Mouse (Mus musculus): ENCODE measurements around the gene Hist1h2ae. TPM values are rescaled to one million over a fixed set of nuclear protein-coding genes. Genes with fewer than 3 reads are reported as not detected.

Gene Hist1h2ae
- total RNA-seq, 1 experiment = 587 TPM

DNA sequence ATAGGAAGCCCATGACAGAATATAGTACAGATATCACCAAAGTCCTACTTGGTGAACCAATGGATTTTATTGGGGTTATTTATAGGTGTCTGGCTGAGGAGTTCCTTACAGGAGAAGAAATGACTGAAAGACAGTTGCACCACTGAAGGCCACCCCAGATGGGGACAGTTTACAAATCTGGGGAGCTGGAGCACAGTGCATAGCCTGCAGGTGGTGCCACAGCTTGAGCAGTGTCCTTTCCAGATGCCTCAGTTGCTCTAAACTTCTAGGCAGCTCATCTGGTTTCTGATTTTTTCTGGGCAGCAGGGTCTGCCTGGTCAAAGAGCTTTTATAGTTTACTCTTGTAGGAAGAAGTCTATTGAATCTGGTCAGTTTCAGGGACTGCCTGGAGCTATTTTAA, 38.8 kb upstream of the Hist1h2ae start:
- H3K4me1 ChIP-seq (ENCODE audit: control insufficient read depth in 2 of 2, insufficient read depth in 2 of 2, low read length in 2 of 2, poor library complexity in 1 of 2) = no peaks in the 10 kb centered on the region
- no peaks in the 10 kb centered on the region for H3K9me3 ChIP-seq (ENCODE audit: control insufficient read depth, insufficient read depth, low read depth, low read length)
- no peak for TF ChIP-seq HCFC1 (IDR thresholded peaks at IDR 0.05; ENCODE audit: borderline replicate concordance, insufficient read depth, low read length)
- no peak for TF ChIP-seq ZNF384 (IDR thresholded peaks at IDR 0.05; ENCODE audit: low read depth, low read length)
- no peak for TF ChIP-seq MAFK (IDR thresholded peaks at IDR 0.05; ENCODE audit: insufficient read depth, low read depth, low read length)
- TF ChIP-seq ZC3H11A (IDR thresholded peaks at IDR 0.05; ENCODE audit: borderline replicate concordance, low read depth, low read length) = no peak
- no peak for TF ChIP-seq CHD2 (IDR thresholded peaks at IDR 0.05; ENCODE audit: low read depth, low read length)
- H3K4me3 ChIP-seq (ENCODE audit: insufficient read depth in 1 of 2, low read depth in 1 of 2, low read length in 2 of 2, poor library complexity in 1 of 2, severe bottlenecking in 1 of 2) = no peak overlapping the region
- no peak overlapping the region for H3K27ac ChIP-seq (ENCODE audit: insufficient read depth, low read depth, low read length, poor library complexity, severe bottlenecking)
- DNase-seq (ENCODE audit: low read depth, low spot score) = no peak
- H3K36me3 ChIP-seq (ENCODE audit: control insufficient read depth, insufficient read depth, low read length, poor library complexity, severe bottlenecking) = no peaks in the 10 kb centered on the region
- no peak overlapping the region for H3K9ac ChIP-seq (ENCODE audit: insufficient read depth, low read depth, low read length, poor library complexity, severe bottlenecking)
- in situ Hi-C loops (cut with MboI; ENCODE audit: low sequenced_read_pairs in 2 of 2, unreplicated experiment in 2 of 2) = loop anchor here in 1 of 2 experiments (10.0 kb wide), 1 partner anchor 195 kb away; no protein-coding TSS in a partner anchor

DNA sequence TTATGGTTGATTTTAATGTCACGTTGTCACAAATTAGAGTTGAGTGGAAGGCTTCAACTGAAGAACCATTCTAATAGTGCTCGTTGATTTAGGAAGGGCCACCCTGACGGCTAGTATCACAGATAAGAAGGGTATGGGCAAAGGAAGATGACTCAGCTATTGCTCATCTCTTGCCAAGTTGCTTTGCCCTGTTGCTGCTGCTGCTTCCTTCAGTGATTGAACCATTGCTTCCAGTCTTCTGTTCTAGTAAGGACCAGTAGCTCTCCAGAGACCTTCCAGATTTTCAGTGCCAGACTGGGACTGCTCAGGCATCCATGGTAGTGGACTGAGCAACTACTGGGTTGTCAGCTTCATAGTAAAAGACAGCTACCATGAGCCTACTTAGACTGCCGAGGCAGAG, 38.2 kb upstream of the Hist1h2ae start:
- in situ Hi-C loops (cut with MboI; ENCODE audit: low sequenced_read_pairs in 2 of 2, unreplicated experiment in 2 of 2) = loop anchor here in 1 of 2 experiments (10.0 kb wide), 1 partner anchor 194 kb away; no protein-coding TSS in a partner anchor
- Histone ChIP-seq H3K9me3 (ENCODE audit: control insufficient read depth, insufficient read depth, low read depth, low read length) (no peaks in the 10 kb centered on the region), H3K4me1 (ENCODE audit: control insufficient read depth in 2 of 2, insufficient read depth in 2 of 2, low read length in 2 of 2, poor library complexity in 1 of 2) (no peaks in the 10 kb centered on the region), H3K4me3 (ENCODE audit: insufficient read depth in 1 of 2, low read depth in 1 of 2, low read length in 2 of 2, poor library complexity in 1 of 2, severe bottlenecking in 1 of 2) (no peak overlapping the region), H3K9ac (ENCODE audit: insufficient read depth, low read depth, low read length, poor library complexity, severe bottlenecking) (no peak overlapping the region), H3K27ac (ENCODE audit: insufficient read depth, low read depth, low read length, poor library complexity, severe bottlenecking) (no peak overlapping the region), H3K36me3 (ENCODE audit: control insufficient read depth, insufficient read depth, low read length, poor library complexity, severe bottlenecking) (no peaks in the 10 kb centered on the region)
- DNase-seq (ENCODE audit: low read depth, low spot score) = no peak
- no peak for TF ChIP-seq ZNF384 (IDR thresholded peaks at IDR 0.05; ENCODE audit: low read depth, low read length)
- TF ChIP-seq HCFC1 (IDR thresholded peaks at IDR 0.05; ENCODE audit: borderline replicate concordance, insufficient read depth, low read length) = no peak
- no peak for TF ChIP-seq CHD2 (IDR thresholded peaks at IDR 0.05; ENCODE audit: low read depth, low read length)
- no peak for TF ChIP-seq ZC3H11A (IDR thresholded peaks at IDR 0.05; ENCODE audit: borderline replicate concordance, low read depth, low read length)
- TF ChIP-seq MAFK (IDR thresholded peaks at IDR 0.05; ENCODE audit: insufficient read depth, low read depth, low read length) = no peak

GRCm38 (mm10) chr13:23605052-23605451, 34.0 kb upstream of the Hist1h2ae start:
- in situ Hi-C loops (cut with MboI; ENCODE audit: low sequenced_read_pairs in 2 of 2, unreplicated experiment in 2 of 2) = loop anchor here in 1 of 2 experiments (10.0 kb wide), 1 partner anchor 190 kb away; no protein-coding TSS in a partner anchor
- DNase-seq (ENCODE audit: low read depth, low spot score) = no peak
- H3K9ac ChIP-seq (ENCODE audit: insufficient read depth, low read depth, low read length, poor library complexity, severe bottlenecking) = no peak overlapping the region
- no peak overlapping the region for H3K27ac ChIP-seq (ENCODE audit: insufficient read depth, low read depth, low read length, poor library complexity, severe bottlenecking)
- no peaks in the 10 kb centered on the region for H3K36me3 ChIP-seq (ENCODE audit: control insufficient read depth, insufficient read depth, low read length, poor library complexity, severe bottlenecking)
- no peaks in the 10 kb centered on the region for H3K9me3 ChIP-seq (ENCODE audit: control insufficient read depth, insufficient read depth, low read depth, low read length)
- TF ChIP-seq ZC3H11A (IDR thresholded peaks at IDR 0.05; ENCODE audit: borderline replicate concordance, low read depth, low read length) = no peak
- no peaks in the 10 kb centered on the region for H3K4me1 ChIP-seq (ENCODE audit: control insufficient read depth in 2 of 2, insufficient read depth in 2 of 2, low read length in 2 of 2, poor library complexity in 1 of 2)
- H3K4me3 ChIP-seq (ENCODE audit: insufficient read depth in 1 of 2, low read depth in 1 of 2, low read length in 2 of 2, poor library complexity in 1 of 2, severe bottlenecking in 1 of 2) = no peak overlapping the region

DNA sequence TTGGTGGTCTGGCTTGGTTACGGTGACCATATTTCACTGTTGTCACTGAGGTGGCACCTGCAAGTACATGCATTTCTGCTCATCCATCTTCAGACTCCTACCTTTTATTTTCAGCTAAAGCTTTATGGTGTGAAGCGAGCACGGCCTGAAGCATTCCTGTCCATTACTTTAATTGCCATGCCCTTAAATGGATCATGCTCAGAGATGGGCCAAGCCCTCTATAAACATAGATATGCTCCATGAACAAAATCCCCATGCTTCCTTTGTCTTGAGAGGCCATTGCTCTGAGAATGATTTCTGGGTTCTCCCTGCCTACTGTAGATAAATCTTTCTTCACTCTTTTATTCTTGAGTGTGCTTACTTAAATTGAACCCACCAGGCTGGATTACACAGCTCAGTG, 33.4 kb upstream of the Hist1h2ae start:
- Histone ChIP-seq H3K27ac (ENCODE audit: insufficient read depth, low read depth, low read length, poor library complexity, severe bottlenecking) (no peak overlapping the region), H3K9me3 (ENCODE audit: control insufficient read depth, insufficient read depth, low read depth, low read length) (no peaks in the 10 kb centered on the region), H3K4me1 (ENCODE audit: control insufficient read depth in 2 of 2, insufficient read depth in 2 of 2, low read length in 2 of 2, poor library complexity in 1 of 2) (no peaks in the 10 kb centered on the region), H3K36me3 (ENCODE audit: control insufficient read depth, insufficient read depth, low read length, poor library complexity, severe bottlenecking) (no peaks in the 10 kb centered on the region), H3K4me3 (ENCODE audit: insufficient read depth in 1 of 2, low read depth in 1 of 2, low read length in 2 of 2, poor library complexity in 1 of 2, severe bottlenecking in 1 of 2) (no peak overlapping the region), H3K9ac (ENCODE audit: insufficient read depth, low read depth, low read length, poor library complexity, severe bottlenecking) (no peak overlapping the region)
- TF ChIP-seq CHD2 (IDR thresholded peaks at IDR 0.05; ENCODE audit: low read depth, low read length) (no peak), HCFC1 (IDR thresholded peaks at IDR 0.05; ENCODE audit: borderline replicate concordance, insufficient read depth, low read length) (no peak), MAFK (IDR thresholded peaks at IDR 0.05; ENCODE audit: insufficient read depth, low read depth, low read length) (no peak), ZNF384 (IDR thresholded peaks at IDR 0.05; ENCODE audit: low read depth, low read length) (no peak), ZC3H11A (IDR thresholded peaks at IDR 0.05; ENCODE audit: borderline replicate concordance, low read depth, low read length) (no peak)
- DNase-seq (ENCODE audit: low read depth, low spot score) = no peak
- in situ Hi-C loops (cut with MboI; ENCODE audit: low sequenced_read_pairs in 2 of 2, unreplicated experiment in 2 of 2) = loop anchor here in 1 of 2 experiments (10.0 kb wide), 1 partner anchor 190 kb away; no protein-coding TSS in a partner anchor

DNA sequence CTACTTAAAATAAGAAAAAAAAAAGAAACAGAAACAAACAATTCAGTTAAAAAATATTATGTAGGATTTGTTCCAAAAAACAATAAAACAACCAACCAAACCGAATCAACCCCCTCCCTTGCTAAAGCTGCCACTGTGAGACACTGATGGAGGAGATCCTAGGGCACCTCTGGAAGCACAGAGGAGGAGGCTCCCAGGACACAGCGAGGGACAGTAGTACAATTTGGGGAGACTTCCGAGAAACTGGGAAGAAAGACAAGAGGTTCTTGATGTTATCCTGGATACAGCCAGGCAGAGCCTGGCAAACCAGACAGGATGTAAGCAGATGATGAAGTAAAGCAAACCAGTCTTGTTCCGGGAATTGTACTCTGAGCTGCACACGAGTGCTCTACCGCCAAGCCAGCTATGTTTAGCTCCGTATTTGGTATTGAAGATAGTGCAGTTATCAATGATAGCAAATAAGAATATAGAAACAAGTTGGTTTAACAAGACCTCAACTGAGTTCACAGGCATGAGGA, 32.2 kb upstream of the Hist1h2ae start:
- Histone ChIP-seq H3K4me3 (ENCODE audit: insufficient read depth in 1 of 2, low read depth in 1 of 2, low read length in 2 of 2, poor library complexity in 1 of 2, severe bottlenecking in 1 of 2) (no peak overlapping the region), H3K9me3 (ENCODE audit: control insufficient read depth, insufficient read depth, low read depth, low read length) (no peaks in the 10 kb centered on the region), H3K4me1 (ENCODE audit: control insufficient read depth in 2 of 2, insufficient read depth in 2 of 2, low read length in 2 of 2, poor library complexity in 1 of 2) (no peaks in the 10 kb centered on the region), H3K27ac (ENCODE audit: insufficient read depth, low read depth, low read length, poor library complexity, severe bottlenecking) (no peak overlapping the region), H3K36me3 (ENCODE audit: control insufficient read depth, insufficient read depth, low read length, poor library complexity, severe bottlenecking) (no peaks in the 10 kb centered on the region), H3K9ac (ENCODE audit: insufficient read depth, low read depth, low read length, poor library complexity, severe bottlenecking) (no peak overlapping the region)
- in situ Hi-C loops (cut with MboI; ENCODE audit: low sequenced_read_pairs in 2 of 2, unreplicated experiment in 2 of 2) = loop anchor here in 1 of 2 experiments (10.0 kb wide), 1 partner anchor 188 kb away; no protein-coding TSS in a partner anchor
- TF ChIP-seq CHD2 (IDR thresholded peaks at IDR 0.05; ENCODE audit: low read depth, low read length) = no peak
- TF ChIP-seq HCFC1 (IDR thresholded peaks at IDR 0.05; ENCODE audit: borderline replicate concordance, insufficient read depth, low read length) = no peak
- TF ChIP-seq ZC3H11A (IDR thresholded peaks at IDR 0.05; ENCODE audit: borderline replicate concordance, low read depth, low read length) = no peak
- TF ChIP-seq MAFK (IDR thresholded peaks at IDR 0.05; ENCODE audit: insufficient read depth, low read depth, low read length) = no peak
- TF ChIP-seq ZNF384 (IDR thresholded peaks at IDR 0.05; ENCODE audit: low read depth, low read length) = no peak
- no peak for DNase-seq (ENCODE audit: low read depth, low spot score)

All from ES-E14 (cell line).